Mouse (Mus musculus) T-helper 17 cell (primary cell): ENCODE results near the gene Notum.

Experiments
- in situ Hi-C, 2 experiments: fragments of 300-600 bp; cut with MboI, MseI; formaldehyde crosslinking; loops; 1 replicate in 1 of 2; 2 replicates in 1 of 2; pipeline ENCODE4 v1.15.1; 2025; ENCODE audit warnings: high pct_unique_total_duplicates in 2 of 2

The Notum gene

DNA sequence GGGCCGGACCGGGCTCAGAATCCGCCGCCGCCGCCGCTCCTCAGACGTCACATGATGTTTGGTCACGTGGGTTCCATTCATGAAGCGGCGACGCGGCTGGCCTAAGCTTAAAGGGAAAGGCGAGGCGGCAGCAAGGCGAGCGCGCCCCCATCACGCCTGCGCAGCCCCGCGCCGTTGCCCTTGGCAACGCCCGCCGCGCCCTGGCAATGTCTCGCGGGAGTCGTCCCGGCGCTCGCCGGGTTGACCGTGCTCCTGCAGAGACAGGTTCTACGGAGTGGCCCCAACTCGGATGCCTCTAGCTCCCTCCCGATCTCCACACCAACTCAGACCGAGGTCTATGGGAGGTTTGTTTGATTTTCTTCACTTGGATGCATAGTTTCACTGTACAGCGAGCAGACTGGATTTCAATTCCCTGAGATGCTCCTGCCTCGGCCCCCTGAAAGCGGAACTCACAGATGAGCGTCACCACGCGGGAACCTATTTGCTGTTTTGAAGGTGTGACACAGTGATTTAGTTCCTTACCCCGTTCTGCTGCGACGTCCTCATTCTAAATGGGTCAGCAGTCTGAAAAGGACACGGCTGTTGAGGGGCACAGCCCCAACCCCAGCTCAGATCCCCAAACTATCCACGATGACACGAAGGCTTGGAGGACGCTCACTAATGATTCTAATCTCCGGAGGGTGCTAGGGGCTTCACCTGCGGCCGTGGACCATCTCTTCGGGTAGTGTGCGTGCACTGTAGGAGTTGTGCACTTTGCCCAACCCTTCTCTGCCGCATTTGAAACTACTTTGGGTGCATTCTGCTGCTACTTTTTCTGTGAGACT is 27.2 kb downstream of the Notum start, which contains the start of gene Mafg:
TSS of gene Mafg (minus strand) at position 81 of the 824 bp plus-strand sequence.
- in situ Hi-C loops: no loop called here

DNA sequence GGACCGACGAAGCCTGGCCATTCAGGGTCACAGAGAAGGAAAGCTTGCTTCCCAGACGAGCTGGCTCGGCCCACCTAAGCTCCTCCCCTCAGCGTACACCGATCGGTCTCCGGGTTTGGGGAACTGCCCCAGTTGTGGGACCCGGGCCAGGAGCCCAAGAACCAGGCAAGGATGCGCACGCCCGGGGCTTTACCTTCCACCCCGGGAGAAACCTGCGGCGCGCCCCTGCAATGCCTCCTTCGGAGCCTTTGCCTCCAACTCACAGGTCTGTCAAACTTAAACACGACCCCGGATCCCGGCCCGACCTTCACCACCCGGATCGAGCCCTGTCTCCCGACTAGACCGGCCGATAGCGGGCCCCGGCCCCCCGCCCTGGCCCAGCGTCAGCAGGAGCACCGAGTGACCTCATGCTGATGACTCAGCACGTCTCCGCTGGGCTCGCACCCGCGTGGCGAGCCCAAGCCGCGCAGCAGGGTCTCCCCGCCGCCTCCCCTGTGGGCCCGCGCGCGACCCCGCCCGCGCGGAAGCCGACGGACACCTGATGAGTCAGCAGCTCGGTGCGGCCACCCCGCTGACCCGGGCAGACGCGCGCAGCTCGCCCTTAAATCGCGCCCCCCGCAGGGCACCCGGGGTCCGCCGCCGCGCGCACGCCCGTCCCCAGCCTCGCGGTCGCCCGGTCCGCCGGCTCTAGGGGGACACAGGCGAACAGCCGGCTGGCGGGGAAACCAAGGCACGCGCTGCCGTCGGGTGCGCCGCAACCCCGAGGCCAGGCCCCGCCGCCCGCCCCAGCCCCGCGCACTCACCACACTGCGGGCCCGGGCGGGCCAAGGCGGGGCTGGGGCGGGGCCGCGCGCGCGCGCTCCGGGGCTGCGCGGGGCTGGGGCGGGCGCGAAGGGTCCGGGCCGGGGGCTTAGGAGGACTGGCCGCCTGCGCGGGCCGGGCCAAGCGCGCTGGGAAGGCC is 28.1 kb downstream of the Notum start:
- in situ Hi-C loops: no loop called here

DNA sequence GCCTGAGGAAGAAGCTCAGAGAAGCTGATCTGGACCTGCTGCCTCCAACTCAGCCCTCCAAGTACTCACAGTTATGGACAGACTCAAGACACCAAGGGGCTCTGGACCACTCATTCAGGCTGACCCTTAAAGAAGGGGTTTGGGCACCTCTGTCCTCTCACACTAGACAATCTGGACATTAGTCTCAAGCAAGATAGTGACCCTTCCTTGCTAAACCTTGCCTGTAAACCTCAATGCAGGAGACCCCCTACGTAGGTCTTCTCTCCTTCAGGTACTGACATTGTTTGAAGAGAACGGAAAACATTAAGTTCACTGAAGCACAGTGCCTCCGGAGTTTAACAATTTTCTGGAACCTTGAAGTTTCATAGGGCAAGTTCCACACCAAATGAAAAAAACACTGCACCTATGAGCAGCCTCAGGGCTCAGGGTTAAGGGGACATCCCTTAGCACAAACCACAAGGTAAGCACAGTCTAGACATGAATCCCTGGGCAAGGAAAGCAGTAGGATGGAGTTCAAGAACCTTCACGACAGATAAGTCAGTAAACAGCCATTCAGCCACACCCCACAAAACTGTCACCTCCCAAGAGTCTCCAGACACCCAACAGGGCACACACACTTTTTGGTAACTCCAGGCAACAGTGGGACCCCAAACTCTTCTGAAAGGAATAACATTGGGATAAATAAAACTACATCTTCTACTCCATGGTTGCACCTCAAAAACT is 29.1 kb downstream of the Notum start:
- in situ Hi-C loops: no loop called here

- in situ Hi-C loops: no loop called here
Observed at GRCm38 (mm10) chr11:120630881-120631725, 29.9 kb downstream of the Notum start.

GRCm38 (mm10) chr11:120630401-120630871 is 30.5 kb downstream of the Notum start:
- in situ Hi-C loops: no loop called here

GRCm38 (mm10) chr11:120629911-120630310 is 31.1 kb downstream of the Notum start:
- in situ Hi-C loops: loop anchor here in 1 of 2 experiments (5.0 kb wide), 1 partner anchor 82 kb away; the partner anchor contains the start of genes Cenpx and Lrrc45

GRCm38 (mm10) chr11:120629341-120629730 is 31.6 kb downstream of the Notum start:
- in situ Hi-C loops: loop anchor here in 1 of 2 experiments (5.0 kb wide), 1 partner anchor 83 kb away; the partner anchor contains the start of genes Cenpx and Lrrc45

DNA sequence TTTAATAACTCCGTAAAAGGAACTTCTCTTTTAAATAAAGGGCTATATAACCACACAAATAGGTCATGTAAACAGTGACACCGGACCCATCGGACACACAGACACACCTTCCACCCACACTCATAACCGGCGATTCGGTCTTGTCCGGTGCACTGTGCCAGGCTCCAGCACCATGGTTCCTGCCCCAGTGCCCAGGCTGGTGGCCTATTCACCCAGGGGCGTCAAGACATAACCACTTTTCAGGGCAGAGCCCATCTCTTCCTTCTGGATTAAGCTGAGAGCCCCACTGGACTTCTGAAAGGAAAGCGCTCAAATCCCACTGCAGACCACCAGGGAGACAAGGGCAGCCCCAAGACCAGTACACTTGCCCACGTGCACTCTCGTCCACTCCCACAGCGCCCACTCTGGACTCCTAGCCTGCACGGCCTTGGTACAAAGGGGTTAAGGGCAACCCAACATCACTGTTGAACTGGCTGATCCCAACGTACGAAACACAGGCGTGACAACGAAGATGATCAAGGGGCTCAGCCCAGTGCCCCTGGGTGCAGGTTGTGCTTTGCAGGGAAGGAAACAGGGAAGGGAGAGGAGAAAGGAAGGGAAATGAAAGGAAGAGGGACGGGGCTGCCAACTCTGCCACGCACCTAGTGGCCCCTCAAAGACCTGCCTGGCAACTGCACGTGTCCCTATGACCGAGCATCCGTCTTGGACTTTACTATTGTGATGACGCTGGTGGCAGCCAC is 32.2 kb downstream of the Notum start:
- in situ Hi-C loops: loop anchor here in 1 of 2 experiments (5.0 kb wide), 1 partner anchor 84 kb away; the partner anchor contains the start of genes Cenpx and Lrrc45

GRCm38 (mm10) chr11:120627468-120628300 is 33.3 kb downstream of the Notum start:
- in situ Hi-C loops: loop anchor here in 1 of 2 experiments (5.0 kb wide), 1 partner anchor 85 kb away; the partner anchor contains the start of genes Cenpx and Lrrc45

DNA sequence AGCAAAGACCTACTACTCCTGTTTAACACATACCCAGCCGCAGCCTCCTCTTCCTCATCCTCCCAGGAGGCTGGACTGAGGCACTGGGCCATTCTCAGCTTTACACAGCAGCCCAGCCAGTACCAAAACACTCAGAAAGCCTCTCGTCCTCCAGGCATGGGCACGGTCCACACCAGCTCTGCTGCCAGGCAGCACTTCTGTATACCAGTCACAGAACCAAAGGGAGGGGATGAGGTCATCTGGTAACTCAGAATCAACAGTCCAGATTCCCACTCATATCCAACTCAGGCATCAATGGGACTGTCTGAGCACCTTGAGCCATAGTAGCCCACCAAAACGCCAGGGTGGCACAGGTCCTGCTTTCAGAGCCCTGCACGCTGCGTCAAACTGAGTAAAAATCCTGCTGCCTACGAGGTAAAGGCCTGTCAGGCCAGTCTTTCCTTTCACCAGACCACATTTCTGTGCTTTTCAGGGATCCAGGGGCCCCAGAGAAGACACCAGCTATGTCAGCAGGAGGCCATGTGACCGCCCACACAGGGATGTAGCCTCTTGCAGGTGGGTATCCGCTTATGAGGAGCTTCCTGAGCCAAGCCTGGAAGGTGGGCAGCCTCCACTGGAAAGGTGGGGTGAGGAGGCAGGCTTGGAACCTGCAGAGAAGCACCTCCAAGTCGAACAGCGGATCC is 34.0 kb downstream of the Notum start:
- in situ Hi-C loops: loop anchor here in 1 of 2 experiments (5.0 kb wide), 1 partner anchor 85 kb away; the partner anchor contains the start of genes Cenpx and Lrrc45

GRCm38 (mm10) chr11:120625152-120625775 is 35.7 kb downstream of the Notum start, which contains the start of gene Sirt7:
Sirt7 (minus strand) TSS chr11:120625240.
- in situ Hi-C loops: loop anchor here in 1 of 2 experiments (5.0 kb wide), 1 partner anchor 87 kb away; the partner anchor contains the start of genes Cenpx and Lrrc45

DNA sequence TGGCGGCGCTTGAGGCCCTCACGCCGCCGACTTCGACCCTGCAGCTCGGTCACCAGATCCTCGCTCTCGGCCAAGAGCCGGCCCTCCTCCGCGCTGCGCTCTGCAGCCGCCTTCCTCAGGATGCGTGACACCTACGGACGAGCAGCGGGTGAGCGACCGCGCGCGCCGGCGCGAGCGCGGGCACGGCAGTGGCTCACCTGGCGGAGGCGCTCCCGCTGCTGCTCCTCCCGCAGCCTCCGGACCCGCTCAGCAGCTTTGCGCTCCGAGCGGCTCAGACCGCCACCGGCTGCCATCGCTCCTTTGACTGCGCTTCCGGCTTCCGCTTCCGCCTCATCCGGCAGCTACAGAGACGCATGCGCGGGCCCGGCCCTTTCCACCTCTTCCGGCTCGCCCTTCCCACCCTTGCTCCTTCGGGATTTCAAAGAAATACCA is 36.3 kb downstream of the Notum start:
- in situ Hi-C loops: loop anchor here in 1 of 2 experiments (5.0 kb wide), 1 partner anchor 88 kb away; the partner anchor contains the start of genes Cenpx and Lrrc45

GRCm38 (mm10) chr11:120623961-120624679 is 36.9 kb downstream of the Notum start:
- in situ Hi-C loops: no loop called here

DNA sequence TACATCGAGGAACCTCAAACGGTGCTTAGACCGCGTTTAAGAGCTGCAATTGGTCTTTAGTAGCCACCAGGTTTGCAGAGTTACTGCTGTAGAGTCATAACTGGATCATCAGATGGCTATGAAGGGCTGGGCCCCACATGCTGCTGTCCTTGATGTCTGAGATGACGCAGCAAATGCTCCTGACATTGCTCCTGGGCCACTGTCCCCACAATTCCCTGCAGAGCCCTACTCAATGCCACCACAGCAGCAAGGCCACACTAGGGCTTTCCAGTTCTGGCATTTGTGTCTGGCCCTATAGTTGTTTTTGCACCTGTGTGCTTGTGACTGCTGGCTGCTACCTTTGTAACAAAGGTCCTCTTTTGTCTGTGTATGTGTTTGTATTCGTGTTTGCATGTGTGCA is 38.2 kb downstream of the Notum start:
- in situ Hi-C loops: no loop called here

DNA sequence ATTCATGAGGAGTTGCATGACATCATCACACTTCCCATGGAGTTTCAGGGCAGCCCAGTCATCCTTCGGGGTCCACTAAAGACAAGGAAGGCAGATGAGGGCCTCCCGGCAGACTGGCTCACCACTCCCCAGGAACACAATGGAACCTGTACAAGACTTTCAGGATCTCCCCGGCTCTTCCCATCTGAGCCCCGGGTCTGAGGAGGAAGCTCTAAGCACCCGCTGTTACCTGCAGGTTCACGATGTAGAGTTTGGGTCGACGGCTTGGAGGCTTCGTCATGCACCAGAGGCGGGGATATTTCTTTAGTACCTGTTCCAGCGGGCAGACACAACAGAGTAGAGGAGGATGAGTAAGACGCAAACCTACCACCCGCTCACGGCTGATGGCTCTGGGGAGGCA is 40.8 kb downstream of the Notum start:
- in situ Hi-C loops: no loop called here
